Mouse (Mus musculus): ENCODE measurements around the gene Gmeb1. TPM values are rescaled to one million over a fixed set of nuclear protein-coding genes. Genes with fewer than 3 reads are reported as not detected.
"Not testable (repeated sequence)": the region's sequence is repeated elsewhere in the genome, so short reads cannot be mapped to it uniquely, and the experiment has no call there.

Gmeb1 gene
- polyA plus RNA-seq, 1 experiment from 2014 or later = 43.3 TPM

- WGBS = 95% methylated on average over 3 of the region's 3 CpGs
- Histone ChIP-seq H3K27ac (no peak overlapping the region), H3K27me3 (no peaks in the 10 kb centered on the region), H3K4me1 (no peaks in the 10 kb centered on the region), H3K36me3 (peaks cover 79% of the 10 kb centered on the region), H3K9me3 (replicated peaks) (no peaks in the 10 kb centered on the region), H3K4me3 (no peak overlapping the region), H3K4me2 (replicated peaks) (no peak overlapping the region), H3K9ac (no peak overlapping the region)
- ATAC-seq (ENCODE audit: low FRiP score) = no peak
Measured at GRCm38 (mm10) chr4:132245643-132246042, 15.8 kb downstream of the Gmeb1 start.

- H3K9me3 ChIP-seq (replicated peaks) = no peaks in the 10 kb centered on the region
- H3K9ac ChIP-seq = no peak overlapping the region
- no peak overlapping the region for H3K4me3 ChIP-seq
- WGBS = 89% methylated on average over 3 of the region's 3 CpGs
- peaks cover 79% of the 10 kb centered on the region for H3K36me3 ChIP-seq
- H3K4me1 ChIP-seq = no peaks in the 10 kb centered on the region
- no peak overlapping the region for H3K27ac ChIP-seq
- ATAC-seq (ENCODE audit: low FRiP score) = no peak
- H3K27me3 ChIP-seq = no peaks in the 10 kb centered on the region
- H3K4me2 ChIP-seq (replicated peaks) = no peak overlapping the region
Measured at GRCm38 (mm10) chr4:132241208-132241607, 20.2 kb downstream of the Gmeb1 start.

DNA sequence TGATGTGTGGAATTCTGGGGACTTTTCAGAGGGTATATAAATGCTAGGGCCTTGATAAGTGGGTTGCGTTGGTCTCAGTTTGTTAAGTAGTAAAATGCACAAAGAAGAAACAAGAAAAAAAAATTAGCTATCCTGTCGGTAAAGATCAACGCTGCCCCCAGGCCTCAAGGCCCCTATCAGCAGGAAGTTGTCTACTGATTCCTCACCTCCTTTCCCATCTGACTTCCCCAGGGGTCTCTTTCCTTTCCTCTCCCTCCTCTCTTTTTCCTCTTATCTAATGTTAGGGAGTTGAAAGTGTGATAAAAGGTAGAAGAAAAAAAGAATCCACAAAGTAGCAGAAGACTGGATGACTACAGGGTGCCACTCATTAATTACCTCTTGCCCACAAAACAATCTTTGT is 21.0 kb downstream of the Gmeb1 start:
- ATAC-seq (ENCODE audit: low FRiP score) = no peak
- Histone ChIP-seq H3K27ac (no peak overlapping the region), H3K4me3 (no peak overlapping the region), H3K4me1 (no peaks in the 10 kb centered on the region), H3K9me3 (replicated peaks) (no peaks in the 10 kb centered on the region), H3K36me3 (peaks cover 78% of the 10 kb centered on the region), H3K4me2 (replicated peaks) (no peak overlapping the region), H3K27me3 (no peaks in the 10 kb centered on the region), H3K9ac (no peak overlapping the region)
- WGBS = 95% methylated on average over 3 of the region's 3 CpGs

- WGBS = 87% methylated on average over 4 of the region's 4 CpGs
- H3K36me3 ChIP-seq = peaks cover 84% of the 10 kb centered on the region
- no peak for ATAC-seq (ENCODE audit: low FRiP score)
Measured at GRCm38 (mm10) chr4:132238356-132238755, 23.0 kb downstream of the Gmeb1 start.

GRCm38 (mm10) chr4:132234710-132235109 is 26.7 kb downstream of the Gmeb1 start:
- H3K27ac ChIP-seq = no peak overlapping the region
- no peaks in the 10 kb centered on the region for H3K27me3 ChIP-seq
- H3K4me2 ChIP-seq (replicated peaks) = no peak overlapping the region
- no peaks in the 10 kb centered on the region for H3K9me3 ChIP-seq (replicated peaks)
- H3K36me3 ChIP-seq = peaks cover 85% of the 10 kb centered on the region
- no peak overlapping the region for H3K9ac ChIP-seq
- WGBS = 96% methylated on average over 8 of the region's 8 CpGs
- no peak for ATAC-seq (ENCODE audit: low FRiP score)
- H3K4me1 ChIP-seq = no peaks in the 10 kb centered on the region
- H3K4me3 ChIP-seq = no peak overlapping the region

More at GRCm38 (mm10) chr4:132238356-132238755, 23.0 kb downstream of the Gmeb1 start:
- Histone ChIP-seq H3K4me1 (no peaks in the 10 kb centered on the region), H3K4me3 (no peak overlapping the region), H3K4me2 (replicated peaks) (no peak overlapping the region), H3K9me3 (replicated peaks) (no peaks in the 10 kb centered on the region), H3K9ac (no peak overlapping the region), H3K27me3 (no peaks in the 10 kb centered on the region), H3K27ac (no peak overlapping the region)

DNA sequence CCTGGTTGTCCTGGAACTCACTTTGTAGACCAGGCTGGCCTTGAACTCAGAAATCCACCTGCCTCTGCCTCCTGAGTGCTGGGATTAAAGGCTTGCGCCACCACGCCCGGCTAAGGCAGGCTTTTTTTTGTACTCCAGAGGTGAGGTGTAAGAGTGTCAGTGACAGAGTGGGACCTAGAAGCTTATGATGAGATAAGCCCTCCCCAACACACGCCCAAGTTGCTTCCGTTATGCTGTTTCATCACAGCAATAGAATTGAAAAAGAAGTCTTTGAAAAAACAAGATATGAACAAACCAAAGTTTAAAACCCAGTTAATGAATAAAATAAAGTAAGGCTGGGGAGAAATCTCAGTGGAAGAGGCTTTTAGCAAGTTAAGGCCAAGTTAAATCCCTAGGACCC is 31.0 kb downstream of the Gmeb1 start:
- 97% methylated on average over 5 of the region's 5 CpGs for WGBS
- no peak for ATAC-seq (ENCODE audit: low FRiP score)
- H3K4me3 ChIP-seq = no peak overlapping the region
- no peaks in the 10 kb centered on the region for H3K9me3 ChIP-seq (replicated peaks)
- H3K36me3 ChIP-seq = peaks cover 92% of the 10 kb centered on the region
- no peak overlapping the region for H3K27ac ChIP-seq
- no peaks in the 10 kb centered on the region for H3K27me3 ChIP-seq
- no peaks in the 10 kb centered on the region for H3K4me1 ChIP-seq
- H3K9ac ChIP-seq = no peak overlapping the region
- H3K4me2 ChIP-seq (replicated peaks) = no peak overlapping the region

- H3K9me3 ChIP-seq (replicated peaks); H3K4me2 ChIP-seq (replicated peaks); H3K27ac ChIP-seq; H3K9ac ChIP-seq; H3K4me1 ChIP-seq; H3K4me3 ChIP-seq; ATAC-seq (ENCODE audit: low FRiP score); H3K27me3 ChIP-seq: not testable (repeated sequence)
- H3K36me3 ChIP-seq = peaks cover 47% of the 10 kb centered on the region
- 93% methylated on average over 5 of the region's 5 CpGs for WGBS
Measured at GRCm38 (mm10) chr4:132222001-132222400, 39.4 kb downstream of the Gmeb1 start.

GRCm38 (mm10) chr4:132218439-132218838 is 43.0 kb downstream of the Gmeb1 start:
- H3K9me3 ChIP-seq (replicated peaks); H3K9ac ChIP-seq; ATAC-seq (ENCODE audit: low FRiP score); H3K4me1 ChIP-seq; H3K4me2 ChIP-seq (replicated peaks); H3K4me3 ChIP-seq; H3K27ac ChIP-seq; H3K27me3 ChIP-seq: not testable (repeated sequence)
- 78% methylated on average over 4 of the region's 6 CpGs for WGBS
- peaks cover 14% of the 10 kb centered on the region for H3K36me3 ChIP-seq

GRCm38 (mm10) chr4:132217781-132218180 is 43.6 kb downstream of the Gmeb1 start:
- WGBS = 87% methylated on average over 2 of the region's 2 CpGs
- H3K9ac ChIP-seq = no peak overlapping the region
- peaks cover 8% of the 10 kb centered on the region for H3K36me3 ChIP-seq
- H3K4me2 ChIP-seq (replicated peaks) = no peak overlapping the region
- ATAC-seq (ENCODE audit: low FRiP score) = no peak
- H3K4me3 ChIP-seq = no peak overlapping the region
- H3K27ac ChIP-seq = no peak overlapping the region
- no peaks in the 10 kb centered on the region for H3K4me1 ChIP-seq
- H3K27me3 ChIP-seq = no peaks in the 10 kb centered on the region
- H3K9me3 ChIP-seq (replicated peaks) = no peaks in the 10 kb centered on the region

DNA sequence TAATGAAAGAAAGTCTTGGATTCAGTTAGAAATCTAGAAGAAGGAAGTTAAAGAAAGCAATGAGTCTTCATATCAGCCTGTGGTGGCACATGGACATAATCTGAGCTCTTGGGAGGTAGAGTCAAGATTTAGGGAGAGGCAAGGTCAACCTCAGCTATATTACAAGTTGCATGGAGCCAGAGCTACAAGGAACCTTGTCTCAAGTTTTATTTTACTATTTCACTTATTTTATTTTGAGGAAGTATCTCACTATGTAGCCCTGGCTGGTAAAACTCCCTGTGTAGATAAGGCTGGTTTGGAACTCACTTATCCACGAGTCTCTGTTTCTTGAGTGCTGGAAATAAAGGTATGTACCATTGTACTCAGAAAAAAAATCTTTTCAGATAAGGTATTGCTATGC is 44.8 kb downstream of the Gmeb1 start:
- ATAC-seq (ENCODE audit: low FRiP score) = no peak
- Histone ChIP-seq H3K9me3 (replicated peaks) (no peaks in the 10 kb centered on the region), H3K4me2 (replicated peaks) (no peak overlapping the region), H3K9ac (no peak overlapping the region), H3K4me1 (no peaks in the 10 kb centered on the region), H3K36me3 (0 out of 2 replicates have a peak, but pooled peaks cover under 1% of the 10 kb centered on the region), H3K4me3 (no peak overlapping the region), H3K27me3 (no peaks in the 10 kb centered on the region), H3K27ac (no peak overlapping the region)
- WGBS = 85% methylated on average over 1 of the region's 1 CpGs

- Histone ChIP-seq H3K27ac (no peak overlapping the region), H3K9me3 (replicated peaks) (no peaks in the 10 kb centered on the region), H3K27me3 (no peaks in the 10 kb centered on the region), H3K36me3 (no peaks in the 10 kb centered on the region), H3K9ac (no peak overlapping the region), H3K4me1 (peaks cover 8% of the 10 kb centered on the region), H3K4me3 (no peak overlapping the region), H3K4me2 (replicated peaks) (no peak overlapping the region)
- ATAC-seq (ENCODE audit: low FRiP score) = no peak
- 82% methylated on average over 4 of the region's 4 CpGs for WGBS
Measured at GRCm38 (mm10) chr4:132214847-132215246, 46.6 kb downstream of the Gmeb1 start.

DNA sequence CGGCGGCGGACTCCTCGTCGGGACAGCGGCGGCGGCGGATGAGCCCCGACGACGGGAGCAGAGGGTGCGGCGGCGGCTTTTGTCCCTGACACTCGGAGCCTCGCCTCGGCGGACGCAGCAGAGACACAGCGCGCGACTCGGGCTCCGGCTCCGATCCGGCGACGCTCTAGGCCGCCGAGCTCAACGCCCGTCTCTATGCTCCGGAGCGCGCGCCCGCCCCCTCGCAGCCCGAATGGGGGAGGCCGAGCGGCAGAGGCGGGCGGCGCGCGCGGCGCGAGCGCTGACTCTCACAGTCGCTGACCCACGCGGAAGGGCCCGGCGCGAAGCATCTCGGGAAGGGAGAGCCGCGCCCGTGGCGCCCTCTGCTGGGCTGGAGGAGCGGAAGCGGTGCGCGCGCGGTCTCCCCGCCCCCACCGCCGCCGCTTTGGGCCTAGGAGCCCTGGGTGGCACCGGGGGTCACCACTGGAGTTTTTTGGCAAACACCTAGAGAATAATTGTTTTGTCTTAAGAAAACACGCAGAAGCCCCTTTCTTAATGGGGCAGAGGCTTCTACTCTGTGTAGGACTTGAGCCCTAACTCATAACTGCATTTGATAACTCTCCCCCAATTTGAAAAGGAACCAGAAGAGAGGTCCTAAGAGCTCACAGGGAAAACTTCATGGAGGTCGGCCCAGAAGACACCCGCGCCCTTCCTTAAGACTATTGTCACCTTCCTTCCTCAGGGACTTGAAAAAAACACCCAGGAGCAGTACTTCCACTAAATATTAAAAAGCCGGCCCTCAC is 49.3 kb downstream of the Gmeb1 start, which contains the start of gene Ythdf2:
Gene Ythdf2 (minus strand): TSS at position 351 of the 782 bp plus-strand sequence.
- ATAC-seq (ENCODE audit: low FRiP score) = peak; percentile 98
- 1% methylated on average over 72 of the region's 78 CpGs for WGBS
- peaks cover 17% of the 10 kb centered on the region for H3K4me1 ChIP-seq
- H3K4me2 ChIP-seq (replicated peaks) = peak within 1 kb of the TSS; percentile 76
- peak within 1 kb of the TSS; percentile 88 for H3K27ac ChIP-seq
- H3K9ac ChIP-seq = peak within 1 kb of the TSS; percentile 100
- H3K36me3 ChIP-seq = peaks cover 15% of the 10 kb centered on the region
- H3K4me3 ChIP-seq = peak within 1 kb of the TSS; percentile 100
- no peaks in the 10 kb centered on the region for H3K27me3 ChIP-seq
- H3K9me3 ChIP-seq (replicated peaks) = no peaks in the 10 kb centered on the region

Data from hindbrain, embryonic 12.5 days (tissue).